Mouse (Mus musculus) CH12.LX (cell line): Measurements from ENCODE around the gene Cradd. TPM values are rescaled to one million over a fixed set of nuclear protein-coding genes. Genes with fewer than 3 reads are reported as not detected.

Source experiments
- DNase-seq: peaks from one replicate; pipeline ENCODE4 v3.0.0-alpha.2; 2013; ENCODE audit errors: extremely low read depth
- H3K27ac ChIP-seq: 2 replicates; pipeline ENCODE4 v1.5.1; 2012; ENCODE audit warnings: low read depth, mild to moderate bottlenecking, control low read depth, moderate library complexity; ENCODE audit not compliant: insufficient read depth
- H3K27me3 ChIP-seq: replicated peaks from 2 replicates; pipeline ENCODE3; 2012; ENCODE audit warnings: inconsistent platforms
- H3K36me3 ChIP-seq, 2 experiments: replicated peaks in 1 of 2; 2 replicates each; pipeline versions ENCODE3 to v1.6.1; 2012; ENCODE audit warnings: inconsistent platforms in 1 of 2, low read length in 1 of 2, mild to moderate bottlenecking in 1 of 2, mixed read lengths in 1 of 2, moderate library complexity in 1 of 2; ENCODE audit not compliant: control insufficient read depth in 1 of 2, insufficient read depth in 1 of 2
- H3K4me1 ChIP-seq, 2 experiments: 2 replicates each; pipeline ENCODE4 v1.6.1; 2012; ENCODE audit warnings: inconsistent platforms in 1 of 2, moderate library complexity in 1 of 2; ENCODE audit not compliant: insufficient read depth in 2 of 2, control insufficient read depth in 1 of 2
- H3K4me2 ChIP-seq: 2 replicates; pipeline ENCODE4 v1.6.1; 2012; ENCODE audit warnings: low read depth, mild to moderate bottlenecking, control low read depth; ENCODE audit not compliant: poor library complexity, insufficient read depth, severe bottlenecking
- H3K4me3 ChIP-seq, 3 experiments: fragments of 150-350 bp in 1 of 3; sonication (generic) in 1 of 3; replicated peaks in 1 of 3; 2 replicates each; pipeline versions ENCODE3 to v1.5.1; 2011 to 2012; ENCODE audit warnings: low read depth in 2 of 3, low read length in 2 of 3, mild to moderate bottlenecking in 2 of 3, moderate library complexity in 2 of 3, control low read depth in 1 of 3, improper control_type of control experiment in 1 of 3, inconsistent platforms in 1 of 3, mixed read lengths in 1 of 3; ENCODE audit not compliant: poor library complexity in 1 of 3
- H3K79me2 ChIP-seq: replicated peaks from 2 replicates; pipeline ENCODE4 v1.6.1; 2012; ENCODE audit warnings: mild to moderate bottlenecking, moderate library complexity; ENCODE audit not compliant: control insufficient read depth, poor library complexity, insufficient read depth, severe bottlenecking; ENCODE audit errors: extremely low read depth
- H3K9ac ChIP-seq: 2 replicates; pipeline ENCODE4 v1.6.1; 2012; ENCODE audit warnings: low read depth, mild to moderate bottlenecking, control low read depth, moderate library complexity; ENCODE audit not compliant: insufficient read depth
- H3K9me3 ChIP-seq: replicated peaks from 2 replicates; pipeline ENCODE3; 2012; ENCODE audit warnings: low read length, inconsistent platforms, mixed read lengths
- BHLHE40 ChIP-seq: IDR thresholded peaks from 2 replicates; pipeline ENCODE4 v1.6.1; 2011; ENCODE audit warnings: mild to moderate bottlenecking, low read depth, low read length, improper control_type of control experiment
- CHD1 ChIP-seq: IDR thresholded peaks from 2 replicates; pipeline ENCODE4 v1.6.1; 2012; ENCODE audit warnings: low read depth, low read length, improper control_type of control experiment, inconsistent platforms
- CTCF ChIP-seq, 2 experiments: IDR thresholded peaks in 1 of 2; conservative IDR thresholded peaks in 1 of 2; 2 replicates each; pipeline ENCODE4 v1.5.1; 2011 to 2012; ENCODE audit warnings: low read depth in 2 of 2, low read length in 2 of 2, improper control_type of control experiment in 1 of 2, inconsistent platforms in 1 of 2, mild to moderate bottlenecking in 1 of 2, moderate library complexity in 1 of 2
- ETS1 ChIP-seq: conservative IDR thresholded peaks from 2 replicates; pipeline ENCODE4 v1.6.1; 2012; ENCODE audit warnings: low read depth, mild to moderate bottlenecking, inconsistent platforms, low read length, improper control_type of control experiment, moderate library complexity
- IRF4 ChIP-seq: IDR thresholded peaks from 2 replicates; pipeline ENCODE4 v1.6.1; 2014; ENCODE audit warnings: low read depth, mild to moderate bottlenecking, inconsistent platforms, low read length, improper control_type of control experiment
- KAT2A ChIP-seq: IDR thresholded peaks from 2 replicates; pipeline ENCODE4 v1.6.1; 2012; ENCODE audit warnings: low read length, improper control_type of control experiment, inconsistent platforms; ENCODE audit not compliant: insufficient replicate concordance
- MAZ ChIP-seq: IDR thresholded peaks from 2 replicates; pipeline ENCODE4 v1.6.1; 2012; ENCODE audit warnings: low read depth, mild to moderate bottlenecking, inconsistent platforms, low read length, improper control_type of control experiment, moderate library complexity
- MEF2A ChIP-seq: IDR thresholded peaks from 2 replicates; pipeline ENCODE4 v1.6.1; 2014; ENCODE audit warnings: low read depth, mild to moderate bottlenecking, inconsistent platforms, low read length, improper control_type of control experiment, borderline replicate concordance
- MYC ChIP-seq: IDR thresholded peaks from 2 replicates; pipeline ENCODE4 v1.6.1; 2011; ENCODE audit warnings: low read depth, mild to moderate bottlenecking, improper control_type of control experiment, low read length
- NRF1 ChIP-seq: IDR thresholded peaks from 2 replicates; pipeline ENCODE4 v1.6.1; 2014; ENCODE audit warnings: low read depth, mild to moderate bottlenecking, inconsistent platforms, low read length, improper control_type of control experiment, moderate library complexity
- POLR2A ChIP-seq: IDR thresholded peaks from 2 replicates; pipeline ENCODE4 v1.6.1; 2011; ENCODE audit warnings: low read depth, mild to moderate bottlenecking, improper control_type of control experiment, low read length
- SMC3 ChIP-seq: IDR thresholded peaks from 2 replicates; pipeline ENCODE4 v1.6.1; 2011; ENCODE audit warnings: low read depth, low read length, improper control_type of control experiment
- ZNF384 ChIP-seq: IDR thresholded peaks from 2 replicates; pipeline ENCODE4 v1.6.1; 2012; ENCODE audit warnings: low read depth, low read length, improper control_type of control experiment, inconsistent platforms
- dilution Hi-C: fragments of 300-500 bp; cut with MboI; formaldehyde crosslinking; loops from 2 replicates; pipeline ENCODE4 v1.14.3; 2020; ENCODE audit warnings: low sequenced_read_pairs; ENCODE audit not compliant: extremely low pct_unique_long_range_greater_than_20kb, extremely low pct_ligation_motif_present
- in situ Hi-C: fragments of 300-500 bp; cut with MboI; formaldehyde crosslinking; loops from 3 replicates; pipeline ENCODE4 v1.14.3; 2019; ENCODE audit warnings: low sequenced_read_pairs, low pct_ligation_motif_present, low pct_unique_long_range_greater_than_20kb, mixed read lengths
- polyA plus RNA-seq: library from polyadenylated mRNA; unstranded; fragments of >175 nt; gene quantifications from 2 replicates; pipeline ENCODE4 v1.2.1, GENCODE M21; 2012; ENCODE audit warnings: low read depth; ENCODE audit not compliant: insufficient read length
- total RNA-seq, 2 experiments: library from RNA; depleted of rRNA; stranded (reverse); fragments of 300-350 nt in 1 of 2; fragments of >200 nt in 1 of 2; gene quantifications; 2 replicates each; pipeline ENCODE4 v1.2.3; 2012 to 2014

The Cradd gene
- total and polyA plus RNA-seq, 3 experiments: 5.6 to 8.8 (median 5.6) TPM

DNA sequence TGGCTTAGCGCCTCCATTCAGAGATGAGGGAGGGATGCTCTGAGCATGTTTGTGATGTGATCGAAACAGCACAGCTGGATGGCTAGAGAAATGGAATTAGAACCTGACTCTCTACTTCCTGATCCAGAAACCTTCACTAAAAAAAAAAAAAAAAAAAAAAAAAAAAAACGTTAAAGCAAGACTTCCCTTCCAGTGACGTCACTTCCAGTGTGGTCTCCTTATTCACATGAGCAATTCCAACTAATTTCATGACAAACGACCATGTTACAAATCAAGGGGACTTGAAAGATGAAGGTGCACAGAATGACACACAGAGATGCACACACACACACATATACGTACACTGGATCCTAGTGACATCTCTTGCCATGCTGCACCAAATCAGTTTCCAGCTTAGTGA, 25.4 kb downstream of the Cradd start:
- Histone ChIP-seq H3K36me3 (no peaks in the 10 kb centered on the region), H3K9me3 (no peaks in the 10 kb centered on the region), H3K4me3 (peak overlapping the region in 1 of 3 experiments; percentile 26), H3K27ac (peak overlapping the region; percentile 75), H3K79me2 (no peaks in the 10 kb centered on the region), H3K9ac (no peak overlapping the region), H3K27me3 (no peaks in the 10 kb centered on the region), H3K4me1 (peaks cover 34 to 59% of the 10 kb centered on the region in 2 experiments), H3K4me2 (no peak overlapping the region)
- in situ Hi-C loops (loop anchor here (5.0 kb wide), 1 partner anchor 36 kb away; no protein-coding TSS in a partner anchor), dilution Hi-C loops (no loop called here)
- no peak for DNase-seq
- TF ChIP-seq CHD1 (no peak), ZNF384 (peak; percentile 91)

DNA sequence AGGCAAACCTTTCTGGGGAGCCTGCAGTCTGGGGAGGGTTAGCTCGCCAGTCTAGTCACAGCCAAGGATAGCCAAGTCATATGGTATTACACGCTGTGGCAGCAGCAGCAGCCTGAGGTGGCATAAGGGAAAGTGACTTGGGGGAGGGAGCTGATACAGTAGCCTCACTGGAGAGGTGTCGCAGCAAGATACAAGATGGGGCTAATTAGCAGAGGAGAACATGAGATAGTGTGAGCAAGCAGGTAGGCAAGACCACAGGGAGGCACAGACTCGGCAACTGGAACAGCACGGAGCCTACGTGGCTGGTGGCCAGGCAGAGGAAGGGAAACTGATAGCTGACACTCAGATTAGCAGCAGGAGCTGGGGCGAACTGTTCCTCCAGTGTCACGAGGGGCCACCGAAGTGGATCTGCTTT, 26.2 kb downstream of the Cradd start:
- Histone ChIP-seq H3K27ac (no peak overlapping the region), H3K4me2 (no peak overlapping the region; the same call in 1 of the 2 replicates), H3K4me3 (no peak overlapping the region)
- in situ Hi-C loops: loop anchor here (5.0 kb wide), 1 partner anchor 35 kb away; no protein-coding TSS in a partner anchor
- TF ChIP-seq SMC3: no peak
- TF ChIP-seq KAT2A: no peak
- peak; percentile 23; the same call in 1 of the 2 replicates for TF ChIP-seq IRF4
- TF ChIP-seq NRF1: no peak
- TF ChIP-seq BHLHE40: 0 out of 2 replicates have a peak, but pooled peaks have one; percentile 15
- no peak for TF ChIP-seq MEF2A
- TF ChIP-seq MAZ: no peak
- no peak for TF ChIP-seq MYC
- TF ChIP-seq, all 38 proteins: peak for 2
- DNase-seq: peak; percentile 12
- Histone ChIP-seq H3K9ac (no peak overlapping the region; the same call in 1 of the 2 replicates), H3K27me3 (no peaks in the 10 kb centered on the region), H3K79me2 (no peaks in the 10 kb centered on the region), H3K9me3 (no peaks in the 10 kb centered on the region), H3K36me3 (no peaks in the 10 kb centered on the region), H3K4me1 (peaks cover 34 to 51% of the 10 kb centered on the region in 2 experiments)
- dilution Hi-C loops: no loop called here

DNA sequence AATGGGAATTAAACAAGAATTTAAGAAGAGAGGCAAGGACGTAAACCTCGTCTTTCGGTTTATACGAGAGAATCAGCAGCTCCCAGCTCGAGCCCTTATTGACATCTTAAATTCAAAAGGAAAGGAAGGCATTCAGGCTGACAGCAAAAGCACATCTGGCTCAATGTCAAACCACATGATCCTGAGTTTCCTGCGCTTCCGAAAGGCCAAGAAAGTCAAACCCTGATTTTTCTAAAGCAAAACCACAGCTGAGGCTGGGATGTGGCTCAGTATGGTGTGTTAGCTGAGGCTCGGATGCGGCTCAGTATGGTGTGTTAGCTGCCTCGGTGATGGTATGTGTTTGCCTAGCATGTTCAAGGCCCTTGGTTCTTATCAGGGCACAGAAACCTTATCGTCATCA, 26.9 kb downstream of the Cradd start:
- TF ChIP-seq POLR2A (no peak), CTCF (conservative IDR thresholded peaks at IDR 0.05 in 1 of 2, IDR thresholded peaks at IDR 0.05 in 1 of 2; ENCODE audit: low read depth in 2 of 2, low read length in 2 of 2) (no peak), ETS1 (no peak), SMC3 (no peak)
- in situ Hi-C loops: loop anchor here (5.0 kb wide), 1 partner anchor 35 kb away; no protein-coding TSS in a partner anchor
- DNase-seq: no peak
- Histone ChIP-seq H3K9ac (no peak overlapping the region), H3K4me2 (no peak overlapping the region), H3K79me2 (no peaks in the 10 kb centered on the region), H3K27me3 (no peaks in the 10 kb centered on the region), H3K9me3 (no peaks in the 10 kb centered on the region), H3K4me1 (peaks cover 32 to 44% of the 10 kb centered on the region in 2 experiments), H3K4me3 (no peak overlapping the region), H3K36me3 (peaks cover 0 to 2% of the 10 kb centered on the region in 2 experiments), H3K27ac (no peak overlapping the region)
- dilution Hi-C loops: no loop called here
